In the genomic region with DNA sequence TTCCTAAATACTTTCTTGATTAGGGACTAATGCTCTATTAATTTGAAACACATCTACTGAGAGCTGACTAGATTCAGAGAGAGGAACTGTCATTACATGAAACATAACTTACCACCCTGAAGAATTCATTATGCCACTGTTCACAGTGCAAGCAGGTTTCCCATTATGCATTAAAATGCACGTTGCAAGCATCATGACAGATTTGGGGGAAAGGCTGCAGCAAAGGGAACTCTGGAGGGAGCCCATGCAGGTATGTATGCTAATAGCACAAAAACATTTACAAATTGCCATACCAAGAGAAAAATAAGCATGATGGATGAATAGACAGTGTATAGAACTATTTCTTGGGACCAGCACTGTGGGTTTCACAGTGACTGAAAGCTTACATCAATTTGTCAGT, we compare ENCODE assay signal across 22 mouse cellular contexts.
"Had no signal": no experiment of that assay in that cellular context is flagged by ENCODE, and none has a peak within 500 bp of the region (broad histone marks: within the 10 kb centered on the region; RNA-seq: fewer than 3 reads in every experiment).

No protein-coding gene starts in this region.

- H3K4me1 ChIP-seq: limb, embryonic 10.5 days; limb, embryonic 13.5 days; liver, embryonic 12.5 days; liver, embryonic 15.5 days; lung, embryonic 15.5 days; megakaryocyte, embryonic 14.5 days; midbrain, embryonic 10.5 days had no signal

- H3K27ac ChIP-seq: kidney, postnatal 0 days; layer of hippocampus, adult 2 months; limb, embryonic 10.5 days; limb, embryonic 13.5 days; liver, embryonic 12.5 days; liver, embryonic 15.5 days; lung, embryonic 15.5 days; midbrain, embryonic 10.5 days; neural tube, embryonic 13.5 days had no signal

- H3K36me3 ChIP-seq: limb, embryonic 10.5 days; limb, embryonic 13.5 days; liver, embryonic 12.5 days; liver, embryonic 15.5 days; lung, embryonic 15.5 days; midbrain, embryonic 10.5 days; neural tube, embryonic 13.5 days had no signal

- H3K27me3 ChIP-seq: limb, embryonic 13.5 days; liver, embryonic 12.5 days; liver, embryonic 15.5 days; lung, embryonic 15.5 days; megakaryocyte, embryonic 14.5 days; neural tube, embryonic 13.5 days had no signal

- DNase-seq: kidney, adult 2 months; kidney, postnatal 25 days; layer of hippocampus, adult 9-11 months; liver; lung, adult 18-20 months; lung, postnatal 10 days; lung, postnatal 36 days; retina, postnatal 1 day; right cerebral cortex, postnatal 25 days; thymus, adult 18-20 months; thymus, postnatal 36 days had no signal

- H3K4me3 ChIP-seq: layer of hippocampus, adult 2 months; limb, embryonic 10.5 days; limb, embryonic 13.5 days; liver, embryonic 12.5 days; liver, embryonic 15.5 days; lung, embryonic 15.5 days; megakaryocyte, embryonic 14.5 days; midbrain, embryonic 10.5 days; myocyte; neural tube, embryonic 13.5 days had no signal

- H3K9me3 ChIP-seq: limb, embryonic 10.5 days; limb, embryonic 13.5 days; liver, embryonic 12.5 days; liver, embryonic 15.5 days; lung, embryonic 15.5 days; midbrain, embryonic 10.5 days; neural tube, embryonic 13.5 days had no signal

- ATAC-seq: liver, embryonic 12.5 days had no signal

- H3K9ac ChIP-seq: limb, embryonic 13.5 days; liver, embryonic 12.5 days; liver, embryonic 15.5 days; lung, embryonic 15.5 days; neural tube, embryonic 13.5 days had no signal

- H3K4me2 ChIP-seq: limb, embryonic 13.5 days; liver, embryonic 12.5 days; liver, embryonic 15.5 days; lung, embryonic 15.5 days; neural tube, embryonic 13.5 days had no signal
